Mouse (Mus musculus): ENCODE results near the gene Tspyl2. TPM values are rescaled to one million over a fixed set of nuclear protein-coding genes. Genes with fewer than 3 reads are reported as not detected.

The Tspyl2 gene
- 10 to 100 TPM; 63.4 to 78.7 TPM for total RNA-seq (2023)

GRCm38 (mm10) chrX:152342358-152342901, at the start of gene Tspyl2:
TSS of gene Tspyl2 (minus strand) at chrX:152342425.

DNA sequence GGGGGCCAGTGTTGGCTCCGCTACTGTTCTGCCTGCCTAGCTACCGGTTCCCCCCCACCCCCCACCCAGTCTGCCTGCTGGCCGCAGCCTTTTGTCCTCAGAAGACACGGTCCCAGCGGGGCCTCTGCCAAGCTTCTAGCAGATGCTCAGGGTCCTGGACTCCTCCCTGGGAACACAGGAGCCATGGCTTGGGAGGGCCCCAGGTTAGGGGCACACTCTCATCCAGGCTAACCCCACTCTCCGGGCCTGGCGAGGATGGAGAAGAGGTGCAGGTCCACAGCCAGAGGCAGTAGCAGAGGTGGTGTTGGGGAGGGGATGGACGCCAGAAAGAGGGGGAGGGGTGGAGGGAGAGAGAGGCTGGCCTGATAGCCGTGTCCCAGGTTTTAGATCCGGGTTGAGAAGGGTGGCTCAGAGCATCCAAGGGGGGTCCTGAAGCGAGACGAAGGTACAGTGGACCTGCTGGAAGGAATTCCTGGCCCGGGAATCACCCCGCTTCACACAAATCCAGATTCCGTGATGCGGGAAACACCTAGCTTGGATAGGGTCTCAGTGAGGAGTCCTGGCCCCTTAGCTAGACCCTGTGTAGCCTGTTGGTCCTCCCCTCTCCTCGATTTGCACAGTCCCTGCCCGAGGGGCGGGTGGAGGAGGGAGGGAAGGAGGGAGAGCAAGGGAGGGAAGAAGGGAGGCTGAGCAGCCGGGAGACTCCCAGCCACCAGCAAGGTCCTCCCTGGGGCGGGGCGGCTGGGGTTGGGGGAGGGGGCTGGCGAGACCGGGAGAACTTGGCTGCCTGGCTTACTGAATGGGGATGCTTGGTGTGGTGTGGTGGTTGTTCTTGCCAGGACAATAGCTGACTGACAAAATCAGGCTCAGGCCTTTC, 26.4 kb upstream of the Tspyl2 start, which contains the start of gene Gpr173:
TSS of gene Gpr173 (minus strand) at position 308 of the 877 bp plus-strand sequence.

GRCm38 (mm10) chrX:152326996-152327688, 15.1 kb downstream of the Tspyl2 start, which contains the start of gene Kantr:
TSS of gene Kantr (minus strand) at chrX:152327495.

Other genes starting within 250 kb of the Tspyl2 start
- 1 to 10 TPM in 1 of 2 experiments, under 1 TPM in 1; 0.32 to 1.1 TPM for gene Iqsec2, start 198.2 kb downstream of the Tspyl2 start, total RNA-seq (2023)
- gene Kdm5c, start 109.4 kb downstream of the Tspyl2 start, total RNA-seq (2023): 100 to 1,000 TPM in 1 of 2 experiments, 10 to 100 TPM in 1; 91.0 to 135 TPM
- 10 to 100 TPM; 21.2 to 21.9 TPM for gene Kantr, start 14.9 kb downstream of the Tspyl2 start, total RNA-seq (2023)
- gene Gpr173, start 26.3 kb upstream of the Tspyl2 start, total RNA-seq (2023): not detected
- gene Cldn34a, start 220.9 kb upstream of the Tspyl2 start, total RNA-seq (2023): not detected

All from T-cell, adult 66 days (primary cell).